Mouse (Mus musculus) megakaryocyte, embryonic 14.5 days (primary cell): Measurements from ENCODE around the gene Prm1.

Experiments
- FLI1 ChIP-seq: IDR thresholded peaks from 2 replicates; pipeline ENCODE4 v1.6.1; 2012; ENCODE audit warnings: low read length, inconsistent platforms, mixed read lengths
- GATA1 ChIP-seq: IDR thresholded peaks from 3 replicates; pipeline ENCODE4 v1.6.1; 2012; ENCODE audit warnings: mixed read lengths, low read length, inconsistent platforms, borderline replicate concordance

GRCm38 (mm10) chr16:10773543-10773942 is 32.1 kb downstream of the Prm1 start:
- TF ChIP-seq GATA1 (no peak), FLI1 (no peak)
